Mouse (Mus musculus) layer of hippocampus, postnatal 10 days (tissue): ENCODE measurements around the gene Hyal3. TPM values are rescaled to one million over a fixed set of nuclear protein-coding genes. Genes with fewer than 3 reads are reported as not detected.

Source experiments
- DNase-seq, 2 experiments: peaks; one replicate each; pipeline ENCODE4 v3.0.0; 2021; ENCODE audit warnings: low spot score in 2 of 2
- long read RNA-seq: library from polyadenylated mRNA; stranded (forward); transcript quantifications from one replicate; pipeline ENCODE4 v2.0.0, GENCODE M21; 2023
- total RNA-seq, 2 experiments: library from RNA; stranded (reverse); gene quantifications; 2 replicates each; pipeline ENCODE4 v1.2.3; 2021

Hyal3 gene
- total RNA-seq: 1 to 10 TPM; 1.2 to 1.7 TPM
- long read RNA-seq, partial matches to known transcripts: 0 of 3 reads
- long read RNA-seq, other reads (novel, unspliced or antisense): 2 of 3 reads

- DNase-seq: peak; percentile 83 to 86
Measured at GRCm38 (mm10) chr9:107580501-107581317, at the start of gene Hyal3. TSS of gene Hyal3 (plus strand) at chr9:107580818.

- peak; percentile 87 to 92 for DNase-seq
Measured at GRCm38 (mm10) chr9:107533791-107534407, 46.7 kb upstream of the Hyal3 start, which contains the start of gene Tmem115. TSS of gene Tmem115 (plus strand) at chr9:107533945.

GRCm38 (mm10) chr9:107534408-107535202 is 46.0 kb upstream of the Hyal3 start:
- DNase-seq: peak; percentile 32 to 49

GRCm38 (mm10) chr9:107538231-107538630 is 42.4 kb upstream of the Hyal3 start:
- peak; percentile 57 to 64 for DNase-seq

GRCm38 (mm10) chr9:107538711-107539110 is 41.9 kb upstream of the Hyal3 start:
- no peak for DNase-seq

GRCm38 (mm10) chr9:107539940-107540339 is 40.7 kb upstream of the Hyal3 start:
- no peak for DNase-seq

GRCm38 (mm10) chr9:107540420-107540819 is 40.2 kb upstream of the Hyal3 start:
- no peak for DNase-seq

- DNase-seq: no peak
Measured at GRCm38 (mm10) chr9:107541005-107541404, 39.6 kb upstream of the Hyal3 start.

- DNase-seq: peak; percentile 95 to 96
Measured at GRCm38 (mm10) chr9:107541474-107542351, 38.9 kb upstream of the Hyal3 start, which contains the start of the genes Cyb561d2 and Nprl2. TSS of gene Cyb561d2 (minus strand) at chr9:107542193. TSS of gene Nprl2 (plus strand) at chr9:107542226.

GRCm38 (mm10) chr9:107542352-107542686 is 38.3 kb upstream of the Hyal3 start:
- DNase-seq: no peak

- DNase-seq: no peak
Measured at GRCm38 (mm10) chr9:107542721-107543120, 37.9 kb upstream of the Hyal3 start.

- no peak for DNase-seq
Measured at GRCm38 (mm10) chr9:107543299-107543698, 37.3 kb upstream of the Hyal3 start.

GRCm38 (mm10) chr9:107544196-107544700 is 36.4 kb upstream of the Hyal3 start:
- no peak for DNase-seq

- no peak for DNase-seq
Measured at GRCm38 (mm10) chr9:107544729-107545128, 35.9 kb upstream of the Hyal3 start.

GRCm38 (mm10) chr9:107545199-107545598 is 35.4 kb upstream of the Hyal3 start:
- no peak for DNase-seq

- DNase-seq: peak; percentile 83 to 86
Measured at GRCm38 (mm10) chr9:107545602-107546001, 35.0 kb upstream of the Hyal3 start.

- peak; percentile 81 to 85 for DNase-seq
Measured at GRCm38 (mm10) chr9:107547026-107547425, 33.6 kb upstream of the Hyal3 start, which contains the start of gene Zmynd10. TSS of gene Zmynd10 (plus strand) at chr9:107547298.

- DNase-seq: no peak
Measured at GRCm38 (mm10) chr9:107547957-107548356, 32.7 kb upstream of the Hyal3 start.

GRCm38 (mm10) chr9:107548820-107549219 is 31.8 kb upstream of the Hyal3 start:
- DNase-seq: no peak
